Comparison of ENCODE assay signal across 14 mouse cellular contexts in genomic region chr16:35067631-35068030, GRCm38 (mm10).
"Had no signal": no experiment of that assay in that cellular context is flagged by ENCODE, and none has a peak within 500 bp of the region (broad histone marks: within the 10 kb centered on the region; RNA-seq: fewer than 3 reads in every experiment).

No protein-coding gene starts in this region.

- H3K27ac ChIP-seq: midbrain, embryonic 12.5 days; neural tube, embryonic 13.5 days; neural tube, embryonic 15.5 days had no signal

- H3K36me3 ChIP-seq: midbrain, embryonic 12.5 days; neural tube, embryonic 13.5 days; neural tube, embryonic 15.5 days had no signal

- DNase-seq: lung, postnatal 10 days; lung, postnatal 4 days; right cerebral cortex, postnatal 25 days; right cerebral cortex, postnatal 4 days; spleen, adult 18-20 months; thymus, adult 18-20 months; thymus, postnatal 14 days; thymus, postnatal 36 days had no signal

- H3K9ac ChIP-seq: lung, embryonic 14.5 days; midbrain, embryonic 12.5 days; neural tube, embryonic 13.5 days; neural tube, embryonic 15.5 days had no signal

- H3K4me1 ChIP-seq: midbrain, embryonic 12.5 days had no signal

- H3K27me3 ChIP-seq: midbrain, embryonic 12.5 days; neural tube, embryonic 13.5 days; neural tube, embryonic 15.5 days had no signal

- H3K4me2 ChIP-seq: lung, embryonic 14.5 days; midbrain, embryonic 12.5 days; neural tube, embryonic 13.5 days; neural tube, embryonic 15.5 days had no signal

- H3K4me3 ChIP-seq: midbrain, embryonic 12.5 days; myocyte; neural tube, embryonic 13.5 days; neural tube, embryonic 15.5 days had no signal

- ATAC-seq: midbrain, embryonic 16.5 days had no signal

- H3K9me3 ChIP-seq: midbrain, embryonic 12.5 days; neural tube, embryonic 13.5 days; neural tube, embryonic 15.5 days had no signal
